Mouse (Mus musculus) embryo, embryonic 9.5 days (tissue): ENCODE measurements at regions not wholly inside any gene's neighbourhood (a gene's known extent, or its start where the extent isn't known, plus 50 kb on each side); places are given as distances from the start of the nearest gene placed in this dataset.
A peak's percentile ranks its signal among the peaks of the same experiment; 100 is the strongest.

Experiments used
- DNase-seq: peaks from one replicate; pipeline ENCODE4 v3.0.0-alpha.2; 2017; ENCODE audit errors: extremely low spot score

DNA sequence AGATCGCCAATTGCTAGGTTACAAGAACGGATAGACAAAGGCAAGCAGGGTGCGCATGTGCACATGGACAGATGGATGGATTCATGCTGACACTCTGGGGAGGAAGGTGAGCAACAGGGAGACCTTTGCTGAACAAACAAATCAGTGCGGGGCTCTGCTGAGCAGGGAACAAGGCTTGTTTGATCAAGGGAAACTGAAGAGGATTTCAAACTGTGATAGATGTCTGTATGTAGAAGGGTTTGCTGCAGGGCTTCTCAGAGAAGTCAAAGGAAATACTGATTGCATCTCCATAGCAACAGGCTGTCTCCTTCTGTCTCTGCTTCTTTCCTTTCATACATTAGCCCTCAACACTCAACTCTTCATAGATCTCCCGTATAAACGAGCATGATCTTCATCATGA, 185.5 kb upstream of the Rnd3 start:
- peak; percentile 7 for DNase-seq

GRCm38 (mm10) chr2:51327081-51327480, 178.2 kb upstream of the Rnd3 start:
- no peak for DNase-seq

GRCm38 (mm10) chr2:51321676-51322075, 172.8 kb upstream of the Rnd3 start:
- DNase-seq: no peak

GRCm38 (mm10) chr2:51316452-51316851, 167.5 kb upstream of the Rnd3 start:
- no peak for DNase-seq

- no peak for DNase-seq
Measured at GRCm38 (mm10) chr2:51313414-51313813, 164.5 kb upstream of the Rnd3 start.

GRCm38 (mm10) chr2:51306257-51306656, 157.3 kb upstream of the Rnd3 start:
- no peak for DNase-seq

- DNase-seq: no peak
Measured at GRCm38 (mm10) chr2:51305411-51305810, 156.5 kb upstream of the Rnd3 start.

DNA sequence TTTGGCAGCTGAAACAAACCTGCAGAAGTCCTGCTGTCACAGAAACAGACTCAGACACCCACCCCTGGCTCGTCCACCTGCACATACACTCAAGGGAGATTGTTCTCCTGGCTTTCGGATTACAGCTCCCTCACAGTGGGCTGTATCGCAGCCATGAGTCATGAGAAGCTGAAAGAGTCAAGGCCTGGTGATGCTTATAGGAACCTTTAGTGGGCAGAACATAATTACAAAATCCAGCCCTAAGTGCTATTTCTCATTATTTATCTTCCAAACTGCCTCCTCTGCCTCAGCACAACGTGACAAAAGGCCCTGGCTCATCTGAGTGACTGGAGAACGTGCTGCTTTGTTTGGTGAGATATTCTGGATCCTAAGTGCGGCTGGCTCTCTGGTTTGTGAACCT, 155.8 kb upstream of the Rnd3 start:
- no peak for DNase-seq

GRCm38 (mm10) chr2:51290659-51291260, 141.8 kb upstream of the Rnd3 start:
- DNase-seq: no peak

DNA sequence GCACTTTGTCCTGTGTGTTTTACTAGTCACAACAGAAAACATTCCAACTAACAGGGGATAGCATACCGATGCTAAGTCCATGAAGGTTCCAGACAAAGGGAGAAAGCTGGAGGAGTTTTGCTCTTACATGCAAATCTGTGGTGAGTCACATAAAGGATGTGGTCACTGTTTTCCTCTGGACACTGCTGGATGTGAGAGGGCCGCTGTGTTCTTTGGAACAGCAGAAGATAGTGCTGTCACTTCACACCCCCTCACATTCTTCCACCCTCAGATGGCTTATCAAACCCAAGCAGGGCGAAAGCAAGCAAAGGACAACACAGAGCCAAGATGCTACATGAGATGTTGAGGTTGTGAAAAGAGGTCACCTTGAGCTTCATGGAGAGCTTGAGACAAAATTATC, 139.8 kb upstream of the Rnd3 start:
- no peak for DNase-seq

DNA sequence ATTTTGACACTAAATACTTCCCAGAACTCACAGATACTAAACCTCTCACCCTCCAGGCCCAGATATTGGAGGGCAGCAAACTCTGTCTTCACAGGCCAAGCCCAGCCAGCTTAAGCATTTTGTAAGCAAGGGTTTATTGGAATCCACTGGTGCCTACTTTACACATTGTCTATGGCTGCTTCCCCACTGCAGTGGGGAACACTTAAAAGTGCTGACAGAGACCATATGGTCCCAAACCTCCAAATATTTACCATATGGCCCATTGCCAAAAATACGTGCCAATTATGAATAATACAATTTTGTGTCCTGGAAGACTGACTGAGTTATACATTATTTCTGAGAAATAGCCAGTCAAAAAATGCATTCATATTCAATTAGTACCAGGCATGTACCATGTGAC, 136.7 kb upstream of the Rnd3 start:
- DNase-seq: no peak

- DNase-seq: no peak
Measured at GRCm38 (mm10) chr2:51284781-51285225, 135.9 kb upstream of the Rnd3 start.

GRCm38 (mm10) chr2:51279396-51280045, 130.6 kb upstream of the Rnd3 start:
- DNase-seq: no peak

DNA sequence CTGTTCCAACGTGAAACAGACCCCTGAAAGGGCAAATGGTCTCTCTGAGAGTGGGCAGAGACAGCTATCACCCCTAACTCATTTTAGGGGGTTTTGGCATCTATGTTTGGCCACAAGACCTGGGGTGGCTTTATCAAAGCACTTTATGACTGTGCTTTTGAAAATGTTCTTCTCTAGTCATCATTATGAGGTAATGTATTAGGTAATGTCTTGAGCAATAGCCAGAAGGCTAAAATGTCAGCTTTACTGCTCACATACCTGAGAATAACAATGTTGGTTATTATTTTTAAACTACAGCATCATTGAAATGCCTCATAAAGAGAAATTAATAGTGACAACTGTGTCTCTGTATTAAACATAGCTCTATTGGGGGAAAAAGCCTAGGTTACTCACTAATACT, 129.9 kb upstream of the Rnd3 start:
- no peak for DNase-seq

DNA sequence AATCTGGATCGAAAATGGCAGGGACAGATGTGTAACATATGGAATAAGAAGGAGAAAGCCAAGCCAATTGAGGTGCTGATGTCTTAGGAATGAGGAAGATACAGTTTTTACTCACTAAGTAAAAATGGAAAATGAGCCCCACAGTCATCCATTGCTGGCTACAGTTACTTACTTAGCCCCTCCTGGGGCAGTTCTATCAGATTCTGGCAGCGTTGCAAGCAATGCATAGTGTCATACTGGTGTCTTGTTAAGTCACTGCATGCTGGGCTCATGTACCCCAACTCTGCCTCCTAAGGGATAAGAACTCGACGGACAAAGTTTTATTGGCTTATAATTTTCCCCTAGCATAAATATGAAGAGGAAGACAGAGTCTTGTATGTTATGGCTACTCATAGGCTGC, 129.4 kb upstream of the Rnd3 start:
- DNase-seq: no peak

DNA sequence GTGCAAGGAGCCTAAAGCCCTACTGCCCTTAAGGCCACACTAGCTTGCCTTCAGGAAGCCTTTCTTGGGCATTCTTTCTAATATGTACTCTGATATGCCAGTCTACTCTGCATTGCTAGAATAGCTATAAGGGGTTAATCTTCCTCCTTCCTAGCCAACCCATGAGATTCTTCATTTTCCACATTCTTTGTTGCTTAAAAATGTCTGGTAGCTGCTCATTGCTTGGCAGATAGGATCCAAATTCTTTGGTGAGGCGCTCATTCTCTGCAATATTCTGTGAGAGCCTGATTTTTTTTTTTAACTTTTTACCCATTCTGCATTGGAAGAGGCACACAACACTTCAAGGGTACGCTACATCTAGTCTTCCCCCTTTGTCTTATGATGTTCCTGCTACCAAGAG, 127.7 kb upstream of the Rnd3 start:
- no peak for DNase-seq

GRCm38 (mm10) chr2:51273300-51273699, 124.4 kb upstream of the Rnd3 start:
- no peak for DNase-seq

GRCm38 (mm10) chr2:51268532-51268931, 119.6 kb upstream of the Rnd3 start:
- no peak for DNase-seq

DNA sequence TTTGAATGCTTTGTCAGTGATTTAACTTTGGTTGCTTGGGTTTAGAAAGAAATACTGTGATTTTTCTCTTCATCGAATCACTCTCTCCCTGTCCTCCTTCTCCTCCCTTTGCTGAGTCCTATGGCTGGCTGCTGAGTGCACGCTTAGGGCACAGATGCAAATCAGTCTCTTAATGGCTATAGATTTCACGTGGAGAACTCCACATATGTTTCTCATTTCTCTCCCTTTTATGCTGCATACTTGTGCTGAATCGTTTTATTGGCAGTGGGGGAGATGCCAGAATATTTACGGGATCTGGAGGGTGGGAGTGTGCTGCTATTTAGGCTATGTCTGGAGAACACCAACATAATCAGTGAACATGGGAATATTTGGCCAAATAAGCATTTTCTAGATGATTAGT, 118.8 kb upstream of the Rnd3 start:
- peak; percentile 26 for DNase-seq

GRCm38 (mm10) chr2:51262506-51262905, 113.6 kb upstream of the Rnd3 start:
- no peak for DNase-seq

- DNase-seq: no peak
Measured at GRCm38 (mm10) chr2:51250798-51251197, 101.9 kb upstream of the Rnd3 start.

- DNase-seq: no peak
Measured at GRCm38 (mm10) chr2:51241573-51241972, 92.7 kb upstream of the Rnd3 start.

- no peak for DNase-seq
Measured at GRCm38 (mm10) chr2:51240000-51240399, 91.1 kb upstream of the Rnd3 start.

- DNase-seq: no peak
Measured at GRCm38 (mm10) chr2:51238992-51239391, 90.1 kb upstream of the Rnd3 start.
